ENCODE assay signal across 9 mouse cellular contexts in genomic region chr10:95610666-95611330, GRCm38 (mm10). TPM values are rescaled to one million over a fixed set of nuclear protein-coding genes. Genes with fewer than 3 reads are reported as not detected.
DNase-seq lines count a peak whose midpoint lies in the region; ATAC-seq and TF ChIP-seq lines count a peak whose summit lies in the region.
"Had no signal": no experiment of that assay in that cellular context is flagged by ENCODE, and none has a peak within 500 bp of the region (broad histone marks: within the 10 kb centered on the region; RNA-seq: fewer than 3 reads in every experiment).

No protein-coding gene starts in this region.

- H3K9ac ChIP-seq in kidney, embryonic 16.5 days (replicated peaks; ENCODE audit: low read length) = peak overlapping the region; percentile 54; the same call in 1 of the 2 replicates
- H3K9ac ChIP-seq in stomach, postnatal 0 days (ENCODE audit: low read length) = no peak overlapping the region
- no peak overlapping the region for H3K9ac ChIP-seq in midbrain, embryonic 11.5 days (ENCODE audit: low read length)

- peaks cover 18% of the 10 kb centered on the region for H3K4me1 ChIP-seq in heart, embryonic 10.5 days
- H3K4me1 ChIP-seq in kidney, embryonic 16.5 days (ENCODE audit: insufficient read depth, low read length) = peaks cover 8% of the 10 kb centered on the region; the same call in 1 of the 2 replicates
- H3K4me1 ChIP-seq in limb, embryonic 10.5 days = peaks cover 14% of the 10 kb centered on the region
- no peaks in the 10 kb centered on the region for H3K4me1 ChIP-seq in stomach, postnatal 0 days (replicated peaks; ENCODE audit: control insufficient read depth, insufficient read depth)
- H3K4me1 ChIP-seq in midbrain, embryonic 11.5 days (ENCODE audit: control insufficient read depth, insufficient read depth, low read length) = peaks cover 7% of the 10 kb centered on the region; the same call in 1 of the 2 replicates

- H3K27ac ChIP-seq in heart, embryonic 10.5 days = peak overlapping the region; percentile 74
- H3K27ac ChIP-seq in kidney, embryonic 16.5 days (ENCODE audit: low read length) = peak overlapping the region; percentile 51
- H3K27ac ChIP-seq in limb, embryonic 10.5 days = peak overlapping the region; percentile 38
- H3K27ac ChIP-seq in stomach, postnatal 0 days (replicated peaks) = no peak overlapping the region
- no peak overlapping the region for H3K27ac ChIP-seq in midbrain, embryonic 11.5 days (ENCODE audit: low read depth, low read length)

- no peaks in the 10 kb centered on the region for H3K36me3 ChIP-seq in heart, embryonic 10.5 days
- no peaks in the 10 kb centered on the region for H3K36me3 ChIP-seq in kidney, embryonic 16.5 days (ENCODE audit: insufficient read depth, low read length)
- H3K36me3 ChIP-seq in limb, embryonic 10.5 days = no peaks in the 10 kb centered on the region
- H3K36me3 ChIP-seq in stomach, postnatal 0 days (ENCODE audit: control insufficient read depth, insufficient read depth, low read length) = no peaks in the 10 kb centered on the region
- no peaks in the 10 kb centered on the region for H3K36me3 ChIP-seq in midbrain, embryonic 11.5 days (ENCODE audit: control insufficient read depth, insufficient read depth, low read length)

- H3K4me2 ChIP-seq in kidney, embryonic 16.5 days (replicated peaks; ENCODE audit: low read depth, low read length) = peak overlapping the region; percentile 38
- H3K4me2 ChIP-seq in stomach, postnatal 0 days (replicated peaks; ENCODE audit: low read depth) = no peak overlapping the region
- H3K4me2 ChIP-seq in midbrain, embryonic 11.5 days = no peak overlapping the region

- TF ChIP-seq CTCF in stomach, postnatal 0 days (IDR thresholded peaks at IDR 0.05; ENCODE audit: low read depth) = no peak

- peak overlapping the region; percentile 3; the same call in 1 of the 2 replicates for H3K4me3 ChIP-seq in heart, embryonic 10.5 days
- no peak overlapping the region for H3K4me3 ChIP-seq in kidney, embryonic 16.5 days (ENCODE audit: low read length)
- H3K4me3 ChIP-seq in limb, embryonic 10.5 days = no peak overlapping the region
- H3K4me3 ChIP-seq in stomach, postnatal 0 days (ENCODE audit: low read depth, low read length) = no peak overlapping the region
- H3K4me3 ChIP-seq in midbrain, embryonic 11.5 days (ENCODE audit: low read depth, low read length) = no peak overlapping the region

- TF ChIP-seq EP300 in stomach, postnatal 0 days (optimal IDR thresholded peaks at IDR 0.05) = no peak

- H3K27me3 ChIP-seq in heart, embryonic 10.5 days (ENCODE audit: insufficient read depth, poor library complexity, severe bottlenecking) = no peaks in the 10 kb centered on the region; the same call in 1 of the 2 replicates
- no peaks in the 10 kb centered on the region for H3K27me3 ChIP-seq in kidney, embryonic 16.5 days (ENCODE audit: insufficient read depth, low read length)
- H3K27me3 ChIP-seq in limb, embryonic 10.5 days (ENCODE audit: low read depth, poor library complexity, severe bottlenecking) = no peaks in the 10 kb centered on the region
- no peaks in the 10 kb centered on the region for H3K27me3 ChIP-seq in stomach, postnatal 0 days (ENCODE audit: control insufficient read depth, insufficient read depth, low read length)
- no peaks in the 10 kb centered on the region for H3K27me3 ChIP-seq in midbrain, embryonic 11.5 days (ENCODE audit: control insufficient read depth, insufficient read depth, low read length)

- whole genome bisulfite sequencing in heart, embryonic 10.5 days = 32% methylated on average over 16 of the region's 16 CpGs
- 23% methylated on average over 16 of the region's 16 CpGs for WGBS in kidney, embryonic 16.5 days
- 51% methylated on average over 16 of the region's 16 CpGs for WGBS in limb, embryonic 10.5 days
- WGBS in stomach, postnatal 0 days = 46% methylated on average over 16 of the region's 16 CpGs
- 54% methylated on average over 13 of the region's 16 CpGs for WGBS in midbrain, embryonic 11.5 days

- DNase-seq in heart, embryonic 10.5 days (ENCODE audit: low spot score) = no peak
- no peak for DNase-seq in heart, adult 8-10 months (ENCODE audit: low spot score)
- no peak for DNase-seq in kidney, postnatal 14 days
- peak; percentile 51 for DNase-seq in embryo, embryonic 9.5 days (ENCODE audit: extremely low spot score)
- DNase-seq in limb, embryonic 10.5 days (ENCODE audit: low spot score) = no peak
- no peak for DNase-seq in stomach, postnatal 0 days (ENCODE audit: low spot score)
- no peak for DNase-seq in midbrain, embryonic 11.5 days (ENCODE audit: low spot score, missing footprints)
- DNase-seq: thymus, postnatal 4 days had no signal

- no peaks in the 10 kb centered on the region for H3K9me3 ChIP-seq in heart, embryonic 10.5 days
- no peaks in the 10 kb centered on the region for H3K9me3 ChIP-seq in kidney, embryonic 16.5 days (ENCODE audit: low read length)
- H3K9me3 ChIP-seq in limb, embryonic 10.5 days (replicated peaks) = no peaks in the 10 kb centered on the region
- no peaks in the 10 kb centered on the region for H3K9me3 ChIP-seq in stomach, postnatal 0 days (ENCODE audit: control insufficient read depth, low read length)
- H3K9me3 ChIP-seq in midbrain, embryonic 11.5 days (ENCODE audit: control insufficient read depth, low read length) = no peaks in the 10 kb centered on the region

- no peak for ATAC-seq in kidney, embryonic 16.5 days (ENCODE audit: low FRiP score, low TSS enrichment)
- ATAC-seq in stomach, postnatal 0 days (ENCODE audit: low FRiP score, low TSS enrichment) = no peak
- ATAC-seq in midbrain, embryonic 11.5 days (ENCODE audit: low FRiP score) = no peak

RNA-seq across cellular contexts. Expression of gene Nudt4, which starts 46.9 kb away (rescaled TPM):
- polyA plus RNA-seq in heart, embryonic 10.5 days (2016; fragmentation: Nextera tagmentation; extraction: Ambion mirVana) = 92.7 and 104 TPM in 2 replicates
- 100 to 1,000 TPM; 276 to 382 (median 344) TPM for total RNA-seq in heart, adult 8-10 months (2022)
- polyA plus RNA-seq in kidney, embryonic 16.5 days (2015; fragmentation: Nextera tagmentation; extraction: Ambion mirVana) = 119 and 132 TPM in 2 replicates
- polyA plus RNA-seq in limb, embryonic 10.5 days (2016; fragmentation: Nextera tagmentation; extraction: Ambion mirVana) = 76.0 and 78.7 TPM in 2 replicates
- polyA plus RNA-seq in stomach, postnatal 0 days (2015; fragmentation: Nextera tagmentation; extraction: Ambion mirVana) = 46.1 and 47.5 TPM in 2 replicates
- 141 and 148 TPM in 2 replicates for polyA plus RNA-seq in midbrain, embryonic 11.5 days (2014; fragmentation: Nextera tagmentation; extraction: Ambion mirVana)

Comparison
In these comparisons a context has a peak if more than half of its experiments do, and no peak if none do; other contexts are left out.
1. H3K27ac ChIP-seq: peak in heart, embryonic 10.5 days (single experiment), kidney, embryonic 16.5 days (single experiment) and limb, embryonic 10.5 days (single experiment); none in stomach, postnatal 0 days (single experiment) and midbrain, embryonic 11.5 days (single experiment).